Mouse (Mus musculus): ENCODE measurements around the gene Hp.

The Hp gene

GRCm38 (mm10) chr8:109563881-109564280, 15.1 kb downstream of the Hp start:
- no peak for DNase-seq (ENCODE audit: low spot score in 2 of 2)

- peak in 1 of 2 experiments; percentile 38 for DNase-seq (ENCODE audit: low spot score in 2 of 2)
These were observed 27.3 kb downstream of the Hp start for GRCm38 (mm10) chr8:109551663-109552062.

DNA sequence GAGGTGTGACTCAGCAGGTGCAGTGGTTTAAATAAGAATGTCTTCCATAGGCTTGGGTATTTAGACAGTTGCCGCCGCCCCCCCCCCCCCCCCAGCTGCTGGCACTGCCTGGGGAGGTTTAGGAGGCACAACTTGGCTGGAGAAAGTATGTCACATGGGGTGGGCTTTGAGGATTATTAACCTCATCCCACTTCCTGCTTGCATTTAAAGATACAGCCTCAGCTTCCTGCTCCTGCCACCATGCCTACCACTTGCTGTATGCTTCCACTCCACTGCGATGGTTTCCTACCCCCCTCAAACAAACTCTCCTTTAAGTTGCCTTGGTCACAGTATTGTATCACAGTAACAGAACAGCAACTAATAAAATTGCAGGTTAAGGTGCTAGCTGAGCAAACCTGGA, 34.9 kb downstream of the Hp start:
- DNase-seq (ENCODE audit: low spot score in 2 of 2) = no peak

DNA sequence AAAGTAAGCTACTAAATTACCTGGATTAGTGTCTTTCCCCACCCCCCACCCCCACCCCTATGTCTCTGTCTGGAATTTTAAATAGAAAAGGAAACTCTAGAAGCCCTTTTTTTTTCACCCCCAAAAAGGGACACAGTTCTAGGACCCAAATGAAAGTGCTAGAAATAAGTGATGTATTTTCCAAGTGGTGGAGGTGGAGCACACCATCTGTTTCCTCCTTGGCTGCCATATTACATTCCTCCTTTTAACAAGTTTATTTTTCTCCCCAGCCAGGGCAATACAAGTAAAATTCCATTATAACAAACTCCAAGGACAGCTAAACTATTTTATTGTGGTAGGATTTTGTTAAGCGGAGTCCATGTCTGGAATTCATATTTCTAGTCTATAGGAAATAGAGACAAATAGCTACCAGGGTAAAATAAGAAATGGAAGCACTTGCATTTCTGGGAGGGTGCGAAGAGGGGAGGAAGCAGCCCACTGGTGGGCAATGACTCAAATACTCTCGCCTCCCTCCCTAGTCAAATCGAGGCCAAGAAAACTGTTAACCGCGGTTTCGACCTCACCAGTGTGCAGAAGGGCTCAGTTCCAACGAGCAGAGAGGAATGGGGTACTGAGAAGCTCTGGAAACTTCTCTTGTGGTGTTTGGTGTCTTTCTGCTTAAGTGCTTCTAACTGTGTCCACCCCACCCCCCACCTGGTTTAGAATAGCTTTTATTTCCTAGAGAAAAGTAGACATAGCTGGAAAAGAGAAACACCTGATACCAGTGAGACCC, 36.0 kb downstream of the Hp start:
- no peak for DNase-seq (ENCODE audit: low spot score in 2 of 2)

DNA sequence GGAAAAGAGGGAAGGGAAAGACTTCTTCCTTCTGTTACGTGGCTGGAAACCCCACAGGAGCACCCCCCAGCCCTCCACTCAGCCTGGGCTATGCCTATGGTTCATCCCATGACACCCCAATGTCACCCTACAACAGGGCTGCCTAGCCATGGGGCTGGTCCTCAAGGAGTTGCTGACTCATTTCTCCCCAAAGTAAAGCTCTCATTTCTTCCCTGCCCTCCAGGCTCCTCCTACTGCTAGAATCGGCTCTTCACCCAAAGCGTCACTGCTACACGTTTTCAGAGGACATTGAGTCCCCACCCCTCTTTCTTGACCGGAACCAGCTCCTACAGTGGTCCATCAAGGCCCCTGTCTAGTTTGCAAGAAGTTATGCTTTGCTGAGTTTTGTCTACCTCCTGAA, 36.8 kb downstream of the Hp start:
- DNase-seq (ENCODE audit: low spot score in 2 of 2) = no peak

GRCm38 (mm10) chr8:109536703-109537102, 42.3 kb downstream of the Hp start:
- peak; percentile 16 to 77 for DNase-seq (ENCODE audit: low spot score in 2 of 2)

DNA sequence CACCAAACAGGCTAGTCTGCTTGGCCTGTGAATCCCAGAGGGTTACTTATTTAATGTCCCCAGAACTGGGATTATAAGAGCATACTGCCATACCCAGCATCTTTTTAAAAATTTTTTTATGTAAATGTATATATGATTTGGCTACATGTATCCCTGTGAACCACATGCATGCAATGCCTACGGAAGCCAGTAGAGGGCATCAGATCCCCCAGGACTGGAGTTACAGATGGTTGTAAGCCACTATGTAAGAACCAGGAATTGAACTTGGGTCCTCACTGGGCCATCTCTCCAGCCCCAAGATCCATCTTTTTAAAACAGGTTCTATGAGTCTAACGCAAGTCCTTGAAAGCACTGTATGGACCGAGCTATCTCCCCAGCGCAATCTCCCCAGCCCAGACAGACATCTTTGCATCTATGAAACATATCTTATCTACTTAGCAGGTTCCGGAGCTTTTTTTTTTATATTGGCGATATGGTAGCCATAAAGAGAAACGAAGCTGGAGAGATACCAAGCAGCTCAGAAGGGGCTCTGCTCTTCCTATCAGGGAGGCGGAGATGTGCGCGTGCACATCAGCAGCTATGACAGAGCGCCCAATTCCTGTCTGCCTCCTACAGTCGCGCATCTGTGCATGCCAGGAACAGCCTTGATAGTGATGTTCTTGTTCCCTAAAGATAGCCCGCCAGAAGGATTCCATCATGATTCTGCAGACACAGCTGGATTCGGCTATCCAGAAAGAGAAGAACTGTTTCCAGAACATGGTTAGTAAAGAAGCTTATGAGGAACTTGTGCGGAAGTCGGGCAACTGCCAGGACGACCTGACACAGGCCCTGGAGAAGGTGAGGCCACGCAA, 43.6 kb downstream of the Hp start:
- DNase-seq (ENCODE audit: low spot score in 2 of 2) = peak in 1 of 2 experiments; percentile 53
